8 mouse cellular contexts compared by ENCODE assay signal in the genomic region with DNA sequence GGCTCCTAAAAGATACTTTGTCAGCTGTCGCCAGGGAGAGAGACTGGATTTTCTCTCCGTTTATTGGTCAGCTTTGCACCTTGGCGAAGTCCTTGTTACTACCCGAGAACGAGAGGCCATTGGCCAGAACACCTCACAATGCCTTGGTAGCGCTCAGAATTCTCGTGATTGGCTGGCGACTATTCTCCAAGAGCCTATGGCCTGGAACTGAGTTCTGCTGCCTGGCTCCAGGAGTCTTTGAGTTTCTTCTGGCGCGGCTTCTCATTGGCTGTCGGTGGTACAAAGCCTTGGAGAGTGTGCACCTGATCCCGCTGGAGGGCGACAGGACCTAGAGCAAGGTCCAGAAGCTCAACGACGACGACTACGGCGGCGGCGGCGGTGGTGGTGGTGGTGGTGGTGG. TPM values are rescaled to one million over a fixed set of nuclear protein-coding genes. Genes with fewer than 3 reads are reported as not detected.
DNase-seq lines count a peak whose midpoint lies in the region; ATAC-seq and TF ChIP-seq lines count a peak whose summit lies in the region.

Gene Rec8, plus strand, starts transcription at position 216 of the 400 bp plus-strand sequence.

- DNase-seq in testis, postnatal 10 days (ENCODE audit: low spot score), result no peak
- DNase-seq in embryonic facial prominence, embryonic 10.5 days (ENCODE audit: low spot score), result peak; percentile 64
- DNase-seq in gastrocnemius, adult 8-10 months (ENCODE audit: low spot score in 2 of 2), result no peak
- DNase-seq in left cerebral cortex, adult 2 months (ENCODE audit: extremely low spot score in 1 of 2, low spot score in 2 of 2), result no peak

- H3K27me3 ChIP-seq in testis, adult 2 months (ENCODE audit: control insufficient read depth, insufficient read depth, low read length), result no peaks in the 10 kb centered on the region
- H3K27me3 ChIP-seq in embryonic facial prominence, embryonic 10.5 days (replicated peaks; ENCODE audit: low read depth, poor library complexity, severe bottlenecking), result peaks cover 9% of the 10 kb centered on the region; the same call in 1 of the 2 replicates
- H3K27me3 ChIP-seq in hindbrain, embryonic 12.5 days, result no peaks in the 10 kb centered on the region
- no peaks in the 10 kb centered on the region; the same call in 1 of the 2 replicates for H3K27me3 ChIP-seq in limb, embryonic 13.5 days
- H3K27me3 ChIP-seq in midbrain, embryonic 12.5 days, result peaks cover 9% of the 10 kb centered on the region

- TF ChIP-seq CTCF in testis, adult 2 months (IDR thresholded peaks at IDR 0.05; ENCODE audit: control insufficient read depth, insufficient read depth, insufficient replicate concordance, low read depth, low read length), result no peak
- TF ChIP-seq CTCF in left cerebral cortex, adult 2 months (IDR thresholded peaks at IDR 0.05), result no peak

- ATAC-seq in hindbrain, embryonic 12.5 days (ENCODE audit: low FRiP score), result peak; percentile 85
- ATAC-seq in limb, embryonic 13.5 days (ENCODE audit: low FRiP score, low read depth), result peak; percentile 79
- peak; percentile 54; the same call in 1 of the 2 replicates for ATAC-seq in midbrain, embryonic 12.5 days (ENCODE audit: low FRiP score, low read depth)

- H3K4me1 ChIP-seq in testis, adult 2 months (ENCODE audit: control insufficient read depth, insufficient read depth, low read length), result peaks cover 12% of the 10 kb centered on the region
- H3K4me1 ChIP-seq in embryonic facial prominence, embryonic 10.5 days, result peaks cover 20% of the 10 kb centered on the region; the same call in 1 of the 2 replicates
- peaks cover 6% of the 10 kb centered on the region; the same call in 1 of the 2 replicates for H3K4me1 ChIP-seq in hindbrain, embryonic 12.5 days
- peaks cover 6% of the 10 kb centered on the region; the same call in 1 of the 2 replicates for H3K4me1 ChIP-seq in limb, embryonic 13.5 days
- H3K4me1 ChIP-seq in midbrain, embryonic 12.5 days, result 0 out of 2 replicates have a peak, but pooled peaks cover 9% of the 10 kb centered on the region

- H3K9ac ChIP-seq in hindbrain, embryonic 12.5 days, result peak within 1 kb of the TSS; percentile 23; the same call in 1 of the 2 replicates
- peak within 1 kb of the TSS; percentile 43 for H3K9ac ChIP-seq in limb, embryonic 13.5 days
- no peak within 1 kb of the TSS for H3K9ac ChIP-seq in midbrain, embryonic 12.5 days (replicated peaks)

- H3K9me3 ChIP-seq in embryonic facial prominence, embryonic 10.5 days, result no peaks in the 10 kb centered on the region
- no peaks in the 10 kb centered on the region for H3K9me3 ChIP-seq in hindbrain, embryonic 12.5 days (replicated peaks)
- no peaks in the 10 kb centered on the region for H3K9me3 ChIP-seq in limb, embryonic 13.5 days
- H3K9me3 ChIP-seq in midbrain, embryonic 12.5 days, result no peaks in the 10 kb centered on the region

- TF ChIP-seq POLR2A in testis, adult 2 months (IDR thresholded peaks at IDR 0.05; ENCODE audit: control insufficient read depth, low read depth, low read length), result peak; percentile 43; the same call in 1 of the 2 replicates

- 23% methylated on average over 21 of the region's 21 CpGs for WGBS in embryonic facial prominence, embryonic 10.5 days
- 23% methylated on average over 21 of the region's 21 CpGs for WGBS in hindbrain, embryonic 12.5 days
- WGBS in limb, embryonic 13.5 days, result 16% methylated on average over 21 of the region's 21 CpGs
- WGBS in midbrain, embryonic 12.5 days, result 25% methylated on average over 21 of the region's 21 CpGs

- H3K27ac ChIP-seq in testis, adult 2 months (ENCODE audit: control insufficient read depth, insufficient read depth, low read depth, low read length), result peak within 1 kb of the TSS; percentile 30
- no peak within 1 kb of the TSS; the same call in 1 of the 2 replicates for H3K27ac ChIP-seq in embryonic facial prominence, embryonic 10.5 days (replicated peaks)
- no peak within 1 kb of the TSS for H3K27ac ChIP-seq in hindbrain, embryonic 12.5 days
- no peak within 1 kb of the TSS for H3K27ac ChIP-seq in limb, embryonic 13.5 days
- no peak within 1 kb of the TSS for H3K27ac ChIP-seq in midbrain, embryonic 12.5 days (replicated peaks)
- no peak within 1 kb of the TSS for H3K27ac ChIP-seq in left cerebral cortex, adult 2 months

- peak within 1 kb of the TSS; percentile 76 for H3K4me3 ChIP-seq in testis, adult 2 months (ENCODE audit: control insufficient read depth, low read depth, low read length)
- peak within 1 kb of the TSS; percentile 41 for H3K4me3 ChIP-seq in embryonic facial prominence, embryonic 10.5 days
- peak within 1 kb of the TSS; percentile 28 for H3K4me3 ChIP-seq in hindbrain, embryonic 12.5 days
- H3K4me3 ChIP-seq in limb, embryonic 13.5 days, result peak within 1 kb of the TSS; percentile 34
- H3K4me3 ChIP-seq in midbrain, embryonic 12.5 days, result peak within 1 kb of the TSS; percentile 19
- no peak within 1 kb of the TSS for H3K4me3 ChIP-seq in left cerebral cortex, adult 2 months

- H3K36me3 ChIP-seq in testis, adult 2 months (ENCODE audit: control insufficient read depth, insufficient read depth, low read length), result no peaks in the 10 kb centered on the region
- 0 out of 2 replicates have a peak, but pooled peaks cover 3% of the 10 kb centered on the region for H3K36me3 ChIP-seq in embryonic facial prominence, embryonic 10.5 days (replicated peaks)
- no peaks in the 10 kb centered on the region for H3K36me3 ChIP-seq in hindbrain, embryonic 12.5 days
- H3K36me3 ChIP-seq in limb, embryonic 13.5 days, result 0 out of 2 replicates have a peak, but pooled peaks cover 3% of the 10 kb centered on the region
- no peaks in the 10 kb centered on the region for H3K36me3 ChIP-seq in midbrain, embryonic 12.5 days

- peak within 1 kb of the TSS; percentile 42 for H3K4me2 ChIP-seq in hindbrain, embryonic 12.5 days (replicated peaks)
- H3K4me2 ChIP-seq in limb, embryonic 13.5 days (replicated peaks), result peak within 1 kb of the TSS; percentile 58
- H3K4me2 ChIP-seq in midbrain, embryonic 12.5 days (replicated peaks), result peak within 1 kb of the TSS; percentile 30

- intact Hi-C loops in left cerebral cortex, adult 2 months (cut with DNase I), result no loop called here

RNA-seq across cellular contexts. Expression of gene Rec8, which starts in this region (rescaled TPM):
- polyA plus RNA-seq in testis, adult 2 months (2012; rRNA removed), result 65.8 and 78.1 TPM in 2 replicates
- polyA plus RNA-seq in embryonic facial prominence, embryonic 10.5 days (2016; fragmentation: Nextera tagmentation; extraction: Ambion mirVana), result 6.5 and 7.1 TPM in 2 replicates
- polyA plus RNA-seq in hindbrain, embryonic 12.5 days (2016; fragmentation: Nextera tagmentation; extraction: Ambion mirVana), result 14.9 and 15.9 TPM in 2 replicates
- polyA plus RNA-seq in limb, embryonic 13.5 days (2015; fragmentation: Nextera tagmentation; extraction: Ambion mirVana), result 6.1 and 7.0 TPM in 2 replicates
- 6.6 and 7.3 TPM in 2 replicates for polyA plus RNA-seq in midbrain, embryonic 12.5 days (2016; fragmentation: Nextera tagmentation; extraction: Ambion mirVana)
- total RNA-seq in gastrocnemius, adult 8-10 months (2022), result not detected
- total RNA-seq in left cerebral cortex, adult 2 months (2021), result 1 to 10 TPM; 2.7 to 2.8 TPM
